Mouse (Mus musculus) hindbrain, postnatal 0 days (tissue): ENCODE results near the gene Kcnj9. TPM values are rescaled to one million over a fixed set of nuclear protein-coding genes. Genes with fewer than 3 reads are reported as not detected.

Source experiments
- ATAC-seq: fragments of 200-750 bp; cut with Nextera tagmentation; 2 replicates; pipeline ENCODE4 v1.8.0; 2017; ENCODE audit warnings: mild to moderate bottlenecking, moderate TSS enrichment, moderate library complexity
- DNase-seq: peaks from one replicate; pipeline ENCODE4 v3.0.0-alpha.2; 2015; ENCODE audit warnings: low spot score
- H3K27ac ChIP-seq: fragments of 300-500 bp; sonication (generic); 2 replicates; pipeline ENCODE4 v1.5.1; 2014; ENCODE audit warnings: mild to moderate bottlenecking
- H3K27me3 ChIP-seq: fragments of 300-500 bp; sonication (generic); 2 replicates; pipeline ENCODE4 v1.6.1; 2014; ENCODE audit warnings: low read length, mixed read lengths; ENCODE audit not compliant: insufficient read depth
- H3K36me3 ChIP-seq: fragments of 300-500 bp; sonication (generic); 2 replicates; pipeline ENCODE4 v1.6.1; 2014; ENCODE audit warnings: low read length, mixed read lengths; ENCODE audit not compliant: insufficient read depth
- H3K4me1 ChIP-seq: fragments of 300-500 bp; sonication (generic); 2 replicates; pipeline ENCODE4 v1.6.1; 2014; ENCODE audit warnings: antibody characterized with exemption, low read length, mixed read lengths; ENCODE audit not compliant: insufficient read depth
- H3K4me2 ChIP-seq: fragments of 300-500 bp; sonication (generic); 2 replicates; pipeline ENCODE4 v1.6.1; 2014; ENCODE audit warnings: low read depth, mild to moderate bottlenecking, low read length, moderate library complexity, mixed read lengths
- H3K4me3 ChIP-seq: fragments of 300-500 bp; sonication (generic); 2 replicates; pipeline ENCODE4 v1.5.1; 2014; ENCODE audit warnings: low read length
- H3K9ac ChIP-seq: fragments of 300-500 bp; sonication (generic); replicated peaks from 2 replicates; pipeline ENCODE4 v1.6.1; 2014; ENCODE audit warnings: mild to moderate bottlenecking, low read length, moderate library complexity, mixed read lengths
- H3K9me3 ChIP-seq: fragments of 300-500 bp; sonication (generic); 2 replicates; pipeline ENCODE4 v1.6.1; 2016; ENCODE audit warnings: low read length, mixed read lengths
- CTCF ChIP-seq: IDR thresholded peaks from 2 replicates; pipeline ENCODE4 v1.5.1; 2016; ENCODE audit warnings: antibody characterized with exemption, control low read depth, low read depth
- WGBS: fragments of 180-500 bp; shearing (Covaris S2); extraction: QIAGEN DNeasy Blood & Tissue Kit; methylation state at CpG from one replicate; pipeline ENCODE4 v1.1.7; 2014; 5-methylcytosine and 5-hydroxymethylcytosine counted together
- polyA plus RNA-seq: library from polyadenylated mRNA; unstranded; fragments of >200 nt; fragmentation: Nextera tagmentation; extraction: Ambion mirVana; gene quantifications from 2 replicates; pipeline ENCODE4 v1.2.1, GENCODE M21; 2015
- total RNA-seq: library from RNA; depleted of rRNA; stranded (reverse); fragments of >200 nt; gene quantifications from 2 replicates; pipeline ENCODE4 v1.2.3, GENCODE M21; 2014

The Kcnj9 gene
- total and polyA plus RNA-seq, 2 experiments from 2014 or later, result 3.6 to 9.8 TPM

- H3K4me3 ChIP-seq, result no peak overlapping the region
- H3K4me2 ChIP-seq, result no peak overlapping the region
Observed at GRCm38 (mm10) chr1:172346707-172347106, 17.6 kb upstream of the Kcnj9 start.

DNA sequence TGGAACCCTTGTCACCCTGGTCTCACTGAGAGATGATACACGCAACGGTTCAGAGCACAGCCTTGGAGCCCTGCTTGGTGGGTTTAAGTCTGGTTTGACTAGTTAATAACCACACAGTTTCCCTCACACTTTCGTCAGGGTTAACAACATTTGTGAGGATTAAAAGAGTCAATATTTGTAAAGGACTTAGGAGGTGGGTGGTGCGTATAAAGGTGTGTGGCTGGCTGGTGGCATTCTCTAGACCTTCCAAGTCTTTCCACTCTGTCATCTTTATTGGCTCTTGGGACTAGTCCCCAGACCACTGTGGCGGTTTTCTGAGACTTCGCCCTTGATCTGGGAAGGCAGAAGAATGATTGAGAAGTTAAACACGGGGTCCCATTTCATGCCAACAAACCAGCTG lies 15.7 kb upstream of the Kcnj9 start:
- 0 out of 2 replicates have a peak overlapping the region, but pooled peaks have one; percentile 8 for H3K4me2 ChIP-seq
- H3K4me3 ChIP-seq, result no peak overlapping the region
- peaks cover 12% of the 10 kb centered on the region for H3K4me1 ChIP-seq
- no peak overlapping the region for H3K9ac ChIP-seq
- H3K27ac ChIP-seq, result peak overlapping the region; percentile 79; the same call in 1 of the 2 replicates
- ATAC-seq, result no peak
- no peaks in the 10 kb centered on the region for H3K36me3 ChIP-seq
- no peak for TF ChIP-seq CTCF
- H3K9me3 ChIP-seq, result no peaks in the 10 kb centered on the region
- H3K27me3 ChIP-seq, result peaks cover 6% of the 10 kb centered on the region; the same call in 1 of the 2 replicates
- no peak for DNase-seq
- 74% methylated on average over 7 of the region's 7 CpGs for WGBS

More at GRCm38 (mm10) chr1:172346707-172347106, 17.6 kb upstream of the Kcnj9 start:
- no peaks in the 10 kb centered on the region for H3K36me3 ChIP-seq
- H3K4me1 ChIP-seq, result peaks cover 9% of the 10 kb centered on the region
- peak overlapping the region; percentile 82; the same call in 1 of the 2 replicates for H3K27ac ChIP-seq
- H3K9me3 ChIP-seq, result no peaks in the 10 kb centered on the region
- no peak overlapping the region for H3K9ac ChIP-seq
- ATAC-seq, result no peak
- H3K27me3 ChIP-seq, result no peaks in the 10 kb centered on the region
- 69% methylated on average over 10 of the region's 10 CpGs for WGBS
- TF ChIP-seq CTCF, result no peak
- DNase-seq, result peak; percentile 39

- WGBS, result 44% methylated on average over 3 of the region's 3 CpGs
- DNase-seq, result peak; percentile 45
- TF ChIP-seq CTCF, result no peak
- Histone ChIP-seq H3K4me1 (peaks cover 12% of the 10 kb centered on the region), H3K4me3 (no peak overlapping the region), H3K27ac (peak overlapping the region; percentile 79), H3K4me2 (peak overlapping the region; percentile 63; the same call in 1 of the 2 replicates), H3K9ac (no peak overlapping the region), H3K36me3 (no peaks in the 10 kb centered on the region), H3K9me3 (no peaks in the 10 kb centered on the region), H3K27me3 (peaks cover 6% of the 10 kb centered on the region; the same call in 1 of the 2 replicates)
- peak; percentile 11 for ATAC-seq
Observed at GRCm38 (mm10) chr1:172343914-172344313, 14.8 kb upstream of the Kcnj9 start.

- H3K4me2 ChIP-seq, result peak overlapping the region; percentile 63
- 61% methylated on average over 3 of the region's 3 CpGs for WGBS
- peak overlapping the region; percentile 28; the same call in 1 of the 2 replicates for H3K9ac ChIP-seq
- peak overlapping the region; percentile 37 for H3K4me3 ChIP-seq
- peak; percentile 84 for DNase-seq
- peaks cover 12% of the 10 kb centered on the region for H3K4me1 ChIP-seq
- no peaks in the 10 kb centered on the region for H3K9me3 ChIP-seq
- H3K27ac ChIP-seq, result peak overlapping the region; percentile 79
- H3K36me3 ChIP-seq, result no peaks in the 10 kb centered on the region
- peak; percentile 87 for ATAC-seq
- TF ChIP-seq CTCF, result no peak
- H3K27me3 ChIP-seq, result peaks cover 6% of the 10 kb centered on the region; the same call in 1 of the 2 replicates
Observed at GRCm38 (mm10) chr1:172342729-172343128, 13.6 kb upstream of the Kcnj9 start.

GRCm38 (mm10) chr1:172341386-172341785 lies 12.3 kb upstream of the Kcnj9 start:
- 16% methylated on average over 10 of the region's 10 CpGs for WGBS
- DNase-seq (no peak), ATAC-seq (no peak)
- Histone ChIP-seq H3K36me3 (no peaks in the 10 kb centered on the region), H3K27ac (peak overlapping the region; percentile 79), H3K4me3 (peak overlapping the region; percentile 37), H3K27me3 (peaks cover 6% of the 10 kb centered on the region; the same call in 1 of the 2 replicates), H3K9me3 (no peaks in the 10 kb centered on the region), H3K4me1 (peaks cover 12% of the 10 kb centered on the region), H3K9ac (peak overlapping the region; percentile 46), H3K4me2 (peak overlapping the region; percentile 63)
- no peak for TF ChIP-seq CTCF

DNA sequence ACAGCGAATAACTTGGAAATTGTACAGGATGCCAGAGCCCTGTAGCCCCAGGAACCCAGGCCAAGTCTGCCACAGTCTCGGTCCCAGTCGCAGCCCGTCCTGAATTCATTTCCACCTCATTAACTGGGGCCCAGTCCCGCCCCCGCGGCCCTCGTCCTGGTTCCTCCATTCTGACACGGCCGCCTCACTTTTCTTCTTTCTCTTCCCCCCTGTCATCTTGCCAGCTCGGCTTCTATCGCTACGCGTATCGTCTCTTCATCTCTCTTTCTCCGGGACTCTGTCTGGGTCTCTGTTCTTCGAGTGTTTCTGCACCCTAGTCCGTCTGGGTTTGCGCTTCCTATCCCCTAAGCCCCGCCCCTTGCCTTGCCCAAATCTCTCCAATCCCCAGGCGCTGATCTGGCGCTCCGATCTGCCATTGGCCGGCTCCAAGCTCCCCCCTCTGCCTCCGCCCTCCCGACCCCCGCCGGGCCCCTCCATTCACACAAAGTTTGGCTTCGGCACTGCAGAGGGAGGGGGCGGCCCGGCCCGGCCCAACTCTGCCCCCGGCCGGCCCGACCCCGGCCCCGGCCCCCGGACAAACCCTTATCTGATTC lies 11.7 kb upstream of the Kcnj9 start, which contains the start of gene Kcnj10:
Kcnj10 (plus strand) TSS at position 482 of the 593 bp plus-strand sequence.
- under 1% methylated on average over 37 of the region's 38 CpGs for WGBS
- Histone ChIP-seq H3K9ac (peak within 1 kb of the TSS; percentile 46), H3K4me1 (peaks cover 8% of the 10 kb centered on the region), H3K27me3 (peaks cover 6% of the 10 kb centered on the region; the same call in 1 of the 2 replicates), H3K4me2 (peak within 1 kb of the TSS; percentile 63), H3K4me3 (peak within 1 kb of the TSS; percentile 37), H3K36me3 (no peaks in the 10 kb centered on the region), H3K9me3 (no peaks in the 10 kb centered on the region), H3K27ac (peak within 1 kb of the TSS; percentile 79)
- peak; percentile 92 for DNase-seq
- no peak for TF ChIP-seq CTCF
- ATAC-seq, result peak; percentile 92
